Mouse (Mus musculus) thymus, adult 2 months (tissue): ENCODE measurements at regions not wholly inside any gene's neighbourhood (a gene's known extent, or its start where the extent isn't known, plus 50 kb on each side); places are given as distances from the start of the nearest gene placed in this dataset.
"Not testable (repeated sequence)": the region's sequence is repeated elsewhere in the genome, so short reads cannot be mapped to it uniquely, and the experiment has no call there.

Source experiments
- DNase-seq: peaks from one replicate; pipeline ENCODE4 v3.0.0; 2021
- H3K27ac ChIP-seq: fragments of 200-500 bp; 2 replicates; pipeline ENCODE4 v1.5.1; 2012; ENCODE audit warnings: low read length, control low read depth; ENCODE audit not compliant: control insufficient read depth, insufficient read depth
- H3K27me3 ChIP-seq: fragments of 200-500 bp; 2 replicates; pipeline ENCODE4 v1.6.1; 2012; ENCODE audit warnings: mild to moderate bottlenecking, low read length, moderate library complexity, mixed read lengths; ENCODE audit not compliant: control insufficient read depth, insufficient read depth
- H3K36me3 ChIP-seq: fragments of 200-500 bp; 2 replicates; pipeline ENCODE4 v1.6.1; 2012; ENCODE audit warnings: mild to moderate bottlenecking, low read length, moderate library complexity; ENCODE audit not compliant: control insufficient read depth, insufficient read depth
- H3K4me1 ChIP-seq: fragments of 200-500 bp; replicated peaks from 2 replicates; pipeline ENCODE4 v1.6.1; 2012; ENCODE audit warnings: low read length; ENCODE audit not compliant: control insufficient read depth, insufficient read depth
- H3K4me3 ChIP-seq: fragments of 200-500 bp; 2 replicates; pipeline ENCODE4 v1.5.1; 2012; ENCODE audit warnings: mild to moderate bottlenecking, low read length, control low read depth, moderate library complexity; ENCODE audit not compliant: control insufficient read depth, insufficient read depth
- CTCF ChIP-seq: fragments of 200-500 bp; IDR thresholded peaks from 2 replicates; pipeline ENCODE4 v1.5.1; 2012; ENCODE audit warnings: mild to moderate bottlenecking, control low read depth, low read length, moderate library complexity, borderline replicate concordance; ENCODE audit not compliant: control insufficient read depth, poor library complexity, insufficient read depth; ENCODE audit errors: extremely low read depth
- POLR2A ChIP-seq: fragments of 200-500 bp; IDR thresholded peaks from 2 replicates; pipeline ENCODE4 v1.6.1; 2012; ENCODE audit warnings: mild to moderate bottlenecking, low read length, control low read depth, moderate library complexity; ENCODE audit not compliant: control insufficient read depth, poor library complexity, insufficient read depth; ENCODE audit errors: extremely low read depth
- WGBS: fragments of 180-500 bp; shearing (Covaris S2); methylation state at CpG from one replicate; pipeline ENCODE4 v1.1.7; 2018; 5-methylcytosine and 5-hydroxymethylcytosine counted together

- Histone ChIP-seq H3K27ac (no peak overlapping the region), H3K4me3 (no peak overlapping the region), H3K4me1 (no peaks in the 10 kb centered on the region), H3K27me3 (no peaks in the 10 kb centered on the region), H3K36me3 (no peaks in the 10 kb centered on the region)
- no peak for DNase-seq
- 92% methylated on average over 5 of the region's 5 CpGs for WGBS
- TF ChIP-seq CTCF (no peak), POLR2A (no peak)
Measured at GRCm38 (mm10) chr2:18547964-18548643, 124.1 kb upstream of the Commd3 start.

DNA sequence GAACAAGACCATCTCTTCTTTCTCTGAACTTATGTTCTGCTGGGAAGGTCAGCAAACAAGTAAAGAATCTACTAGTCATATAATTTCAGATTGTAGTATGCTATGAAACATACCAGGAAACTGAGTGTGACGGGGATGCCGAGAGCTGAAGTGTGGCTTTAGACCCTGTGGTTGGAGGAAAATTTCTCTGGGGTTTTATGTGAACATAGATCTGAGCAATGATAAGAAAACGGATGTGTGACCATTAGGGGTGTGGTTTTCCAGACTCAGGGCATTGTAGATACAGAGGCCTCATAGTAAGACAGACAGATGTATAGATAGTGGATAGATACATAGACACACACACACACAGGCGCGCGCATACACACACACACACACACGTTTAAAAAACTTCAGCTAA, 131.8 kb upstream of the Dnajc1 start:
- 27% methylated on average over 7 of the region's 7 CpGs for WGBS

DNA sequence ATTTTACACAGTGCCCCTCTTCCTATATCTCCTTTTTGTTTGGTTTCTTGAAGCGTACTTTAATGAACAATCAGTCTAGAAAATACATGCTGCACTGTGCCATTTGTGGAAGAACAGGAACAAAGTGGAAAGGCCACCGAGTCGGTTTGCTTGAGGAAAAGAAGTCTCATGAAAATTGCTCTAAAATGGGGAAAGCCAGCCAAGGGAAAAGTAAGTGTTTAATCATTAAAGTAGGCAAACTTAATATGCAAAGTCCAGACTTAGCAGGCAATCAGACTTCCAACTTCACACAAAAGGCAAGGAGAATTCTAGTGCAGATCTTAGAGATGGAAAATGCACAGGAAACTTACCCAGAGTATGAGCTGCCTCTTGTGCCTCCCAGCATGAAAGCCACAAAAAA, 131.3 kb upstream of the Dnajc1 start:
- WGBS = 58% methylated on average over 3 of the region's 3 CpGs
- Histone ChIP-seq H3K36me3 (no peaks in the 10 kb centered on the region), H3K4me1 (no peaks in the 10 kb centered on the region), H3K4me3 (no peak overlapping the region), H3K27ac (no peak overlapping the region), H3K27me3 (no peaks in the 10 kb centered on the region)
- DNase-seq = no peak
- TF ChIP-seq CTCF (no peak), POLR2A (no peak)

More for the DNA sequence above, 131.8 kb upstream of the Dnajc1 start:
- Histone ChIP-seq H3K4me3 (no peak overlapping the region), H3K36me3 (no peaks in the 10 kb centered on the region), H3K4me1 (no peaks in the 10 kb centered on the region), H3K27ac (no peak overlapping the region), H3K27me3 (no peaks in the 10 kb centered on the region)
- DNase-seq = no peak
- TF ChIP-seq CTCF (no peak), POLR2A (no peak)

- H3K4me1 ChIP-seq = no peaks in the 10 kb centered on the region
- H3K27ac ChIP-seq = no peak overlapping the region
- no peak for TF ChIP-seq POLR2A
- TF ChIP-seq CTCF = no peak
- no peaks in the 10 kb centered on the region for H3K36me3 ChIP-seq
- no peak overlapping the region for H3K4me3 ChIP-seq
- H3K27me3 ChIP-seq = no peaks in the 10 kb centered on the region
- DNase-seq = peak; percentile 30
Measured at GRCm38 (mm10) chr2:18513435-18513834, 120.8 kb upstream of the Dnajc1 start.

DNA sequence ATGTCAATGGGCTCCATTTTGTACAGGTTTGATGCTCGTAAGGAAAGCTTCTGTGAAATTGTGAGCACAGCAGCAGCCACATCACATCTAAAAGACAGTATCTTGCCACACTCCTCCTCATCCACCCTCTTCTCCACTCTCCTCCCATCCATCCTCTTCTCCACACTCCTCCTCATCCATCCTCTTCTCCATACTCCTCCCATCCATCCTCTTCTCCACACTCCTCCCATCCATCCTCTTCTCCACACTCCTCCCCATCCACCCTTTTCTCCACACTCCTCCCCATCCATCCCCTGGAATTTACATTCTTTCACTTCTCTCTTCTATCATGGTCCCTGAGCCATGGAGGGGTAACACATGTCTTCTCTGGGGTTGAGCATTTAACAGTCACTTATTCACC, 116.7 kb upstream of the Dnajc1 start:
- Histone ChIP-seq H3K4me3 (no peak overlapping the region), H3K27ac (no peak overlapping the region), H3K4me1 (no peaks in the 10 kb centered on the region), H3K36me3 (no peaks in the 10 kb centered on the region), H3K27me3 (no peaks in the 10 kb centered on the region)
- TF ChIP-seq CTCF (no peak), POLR2A (no peak)
- no peak for DNase-seq
- WGBS = 97% methylated on average over 1 of the region's 1 CpGs

- TF ChIP-seq CTCF = no peak
- no peak for TF ChIP-seq POLR2A
- H3K4me1 ChIP-seq = no peaks in the 10 kb centered on the region
- no peaks in the 10 kb centered on the region for H3K36me3 ChIP-seq
- H3K27me3 ChIP-seq = no peaks in the 10 kb centered on the region
- peak; percentile 2 for DNase-seq
- H3K27ac ChIP-seq = no peak overlapping the region
- H3K4me3 ChIP-seq = no peak overlapping the region
- 61% methylated on average over 3 of the region's 3 CpGs for WGBS
Measured at GRCm38 (mm10) chr2:18473361-18473771, 80.7 kb upstream of the Dnajc1 start.

DNA sequence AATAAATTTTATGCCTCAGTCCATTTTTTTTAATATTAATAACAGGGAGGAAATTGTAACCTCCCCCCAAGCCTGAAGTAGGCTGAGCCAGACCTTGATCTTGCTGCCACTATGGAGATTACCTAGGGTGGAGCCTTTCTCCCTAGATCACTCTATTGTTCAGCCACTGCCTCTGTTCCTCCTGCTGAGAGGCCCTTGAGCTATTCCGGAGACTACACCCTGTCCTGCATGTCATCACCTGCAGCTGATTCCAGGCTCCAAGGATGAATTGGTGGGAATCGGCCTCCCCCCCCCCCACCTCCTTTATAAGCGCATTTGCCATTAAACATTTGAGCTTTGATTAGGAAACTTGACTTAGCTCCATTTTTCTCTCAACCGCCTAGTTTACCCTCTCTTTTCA, 68.3 kb upstream of the Dnajc1 start:
- no peak for TF ChIP-seq POLR2A
- no peak for TF ChIP-seq CTCF
- Histone ChIP-seq H3K4me1 (no peaks in the 10 kb centered on the region), H3K27ac (no peak overlapping the region), H3K27me3 (no peaks in the 10 kb centered on the region), H3K36me3 (no peaks in the 10 kb centered on the region), H3K4me3 (no peak overlapping the region)
- over 99% methylated on average over 4 of the region's 4 CpGs for WGBS
- DNase-seq = no peak

GRCm38 (mm10) chr2:18460281-18460680, 67.7 kb upstream of the Dnajc1 start:
- 97% methylated on average over 3 of the region's 3 CpGs for WGBS
- H3K4me1 ChIP-seq, H3K27ac ChIP-seq, H3K27me3 ChIP-seq, DNase-seq, H3K36me3 ChIP-seq, H3K4me3 ChIP-seq: not testable (repeated sequence)

GRCm38 (mm10) chr2:18453426-18453825, 60.8 kb upstream of the Dnajc1 start:
- not testable (repeated sequence) for H3K4me1 ChIP-seq, H3K27ac ChIP-seq, H3K36me3 ChIP-seq, DNase-seq, H3K4me3 ChIP-seq, H3K27me3 ChIP-seq
- WGBS = 92% methylated on average over 2 of the region's 2 CpGs
